Mouse (Mus musculus) testis, adult 2 months (tissue): Measurements from ENCODE around the gene Krt20.

ENCODE experiments used
- CTCF ChIP-seq: fragments of 200-500 bp; IDR thresholded peaks from 2 replicates; pipeline ENCODE4 v1.5.1; 2012; ENCODE audit warnings: low read depth, mild to moderate bottlenecking, inconsistent platforms, low read length, moderate library complexity; ENCODE audit not compliant: control insufficient read depth, insufficient read depth, insufficient replicate concordance
- POLR2A ChIP-seq: fragments of 200-500 bp; IDR thresholded peaks from 2 replicates; pipeline ENCODE4 v1.6.1; 2012; ENCODE audit warnings: low read depth, mild to moderate bottlenecking, inconsistent platforms, low read length, moderate library complexity; ENCODE audit not compliant: control insufficient read depth

GRCm38 (mm10) chr11:99391375-99391774 is 46.6 kb downstream of the Krt20 start:
- no peak for TF ChIP-seq POLR2A
- no peak for TF ChIP-seq CTCF
